Mouse (Mus musculus) gastrocnemius, adult 8-10 months (tissue): ENCODE results near the gene Kcnh2. TPM values are rescaled to one million over a fixed set of nuclear protein-coding genes. Genes with fewer than 3 reads are reported as not detected.
"Not testable (repeated sequence)": the region's sequence is repeated elsewhere in the genome, so short reads cannot be mapped to it uniquely, and the experiment has no call there.

Experiments used
- DNase-seq, 2 experiments: peaks; one replicate each; pipeline ENCODE4 v3.0.0; 2022; ENCODE audit warnings: low spot score in 2 of 2
- total RNA-seq, 4 experiments: library from RNA; stranded (reverse); gene quantifications; 2 replicates each; pipeline ENCODE4 v1.2.4; 2022

Kcnh2 gene
- total RNA-seq: 1 to 10 TPM in 2 of 4 experiments, under 1 TPM in 2; 0.54 to 1.8 (median 1.2) TPM

DNA sequence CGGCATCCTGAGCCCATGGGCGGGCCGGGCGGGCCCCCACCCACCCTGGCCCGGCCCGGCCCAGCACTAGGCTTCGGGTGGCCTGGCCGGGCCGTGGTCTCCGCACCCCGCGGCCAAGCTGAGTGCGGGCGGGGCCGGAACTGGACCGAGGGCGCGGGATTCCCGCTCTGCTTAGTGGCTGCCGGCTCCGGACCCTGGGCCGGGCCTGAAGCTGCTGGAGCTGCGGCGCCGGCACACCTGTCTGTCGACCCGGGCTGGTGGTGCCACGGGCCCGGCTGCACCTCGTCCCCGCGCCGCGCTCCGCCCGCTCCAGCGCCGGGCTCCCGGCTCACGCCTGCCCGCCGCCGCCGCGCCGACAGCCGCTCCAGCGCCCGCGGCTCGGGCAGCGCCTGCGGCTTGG lies at the start of gene Kcnh2:
Gene Kcnh2 (minus strand): TSS at position 327 of the 400 bp plus-strand sequence.
- no peak for DNase-seq

DNA sequence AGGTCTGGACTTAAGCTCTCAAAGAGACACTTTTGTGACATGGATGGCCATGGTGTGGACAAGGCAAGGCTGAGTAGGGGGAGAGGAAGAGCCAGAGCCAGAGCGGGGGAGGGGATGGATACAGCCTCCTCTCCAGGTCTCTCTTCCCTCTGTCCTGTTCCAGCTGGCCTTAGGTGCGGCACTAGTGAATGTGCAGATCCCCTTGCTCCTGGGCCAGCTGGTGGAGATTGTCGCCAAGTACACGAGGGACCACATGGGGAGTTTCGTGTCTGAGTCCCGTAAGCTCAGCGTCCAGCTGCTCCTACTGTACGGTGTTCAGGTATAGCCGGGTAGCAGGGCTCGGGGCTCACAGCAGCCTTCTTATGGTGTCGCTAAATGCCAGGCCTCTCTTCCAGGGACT lies 49.0 kb upstream of the Kcnh2 start:
- no peak for DNase-seq

DNA sequence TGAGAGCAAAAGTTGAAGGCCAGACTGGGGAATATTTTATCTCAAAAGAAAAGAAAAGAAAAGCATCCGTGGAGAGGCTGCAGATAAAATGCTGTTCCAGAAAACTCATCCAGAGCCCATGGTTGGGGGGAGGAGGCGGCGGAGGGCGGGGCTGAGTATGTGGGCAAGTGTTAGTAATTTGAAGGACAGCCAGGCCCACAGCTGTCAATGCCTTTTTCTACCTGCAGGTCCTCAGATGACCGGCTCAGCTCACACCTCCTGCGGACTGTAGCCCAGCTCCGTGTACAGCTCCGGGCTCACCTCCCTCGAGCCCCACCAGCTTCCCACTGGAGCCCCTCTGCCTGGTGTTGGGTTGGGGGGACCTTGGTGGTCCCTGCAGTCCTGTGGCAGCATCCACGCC lies 48.3 kb upstream of the Kcnh2 start:
- no peak for DNase-seq

DNA sequence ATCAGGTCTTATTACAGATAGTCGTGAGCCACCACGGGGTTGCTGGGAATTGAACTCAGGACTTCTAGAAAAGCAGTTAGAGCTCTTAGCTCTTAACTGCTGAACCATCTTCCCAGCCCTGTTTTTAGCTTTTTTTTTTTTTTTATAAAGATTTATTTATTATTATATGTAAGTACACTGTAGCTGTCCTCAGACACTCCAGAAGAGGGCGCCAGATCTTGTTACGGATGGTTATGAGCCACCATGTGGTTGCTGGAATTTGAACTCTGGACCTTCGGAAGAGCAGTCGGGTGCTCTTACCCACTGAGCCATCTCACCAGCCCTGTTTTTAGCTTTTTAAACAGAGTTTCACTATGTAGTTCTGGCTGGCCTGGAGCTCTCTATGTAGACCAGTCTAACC lies 44.9 kb upstream of the Kcnh2 start:
- DNase-seq: not testable (repeated sequence)

DNA sequence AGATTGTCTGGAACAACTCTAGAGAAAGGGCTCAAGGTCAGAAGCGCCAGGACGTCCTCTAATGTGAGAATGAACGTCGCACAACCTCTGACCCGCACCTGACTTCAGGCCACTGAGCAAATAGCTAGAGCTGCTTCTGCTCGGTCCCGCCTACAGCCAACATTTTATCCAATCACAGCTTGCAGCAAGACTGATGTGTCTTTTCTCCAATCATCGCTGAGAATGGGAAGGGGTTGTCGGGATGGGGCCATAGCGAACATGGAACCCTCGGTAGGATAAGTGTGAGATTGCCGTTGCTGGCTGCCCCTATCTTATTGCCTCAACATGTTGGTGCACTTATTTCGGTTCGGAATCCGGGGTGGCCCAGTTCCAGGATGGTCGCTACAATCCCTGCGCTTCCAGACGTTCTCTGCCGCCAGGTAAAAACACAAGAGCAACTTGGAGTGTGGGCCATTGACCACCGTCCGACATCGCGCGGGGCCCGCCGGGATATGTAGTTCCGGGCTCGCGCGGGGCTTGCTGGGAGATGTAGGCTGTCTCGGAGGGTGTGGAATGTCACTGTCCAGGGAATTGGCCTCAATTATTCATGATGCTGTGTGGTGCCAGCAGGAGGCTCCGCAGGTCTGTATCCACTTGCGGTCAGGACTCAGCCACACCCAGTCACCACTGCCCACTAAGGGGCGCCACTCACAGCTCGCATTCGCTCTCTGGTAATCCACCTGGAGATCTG lies 42.9 kb upstream of the Kcnh2 start:
- peak; percentile 90 to 94 for DNase-seq

DNA sequence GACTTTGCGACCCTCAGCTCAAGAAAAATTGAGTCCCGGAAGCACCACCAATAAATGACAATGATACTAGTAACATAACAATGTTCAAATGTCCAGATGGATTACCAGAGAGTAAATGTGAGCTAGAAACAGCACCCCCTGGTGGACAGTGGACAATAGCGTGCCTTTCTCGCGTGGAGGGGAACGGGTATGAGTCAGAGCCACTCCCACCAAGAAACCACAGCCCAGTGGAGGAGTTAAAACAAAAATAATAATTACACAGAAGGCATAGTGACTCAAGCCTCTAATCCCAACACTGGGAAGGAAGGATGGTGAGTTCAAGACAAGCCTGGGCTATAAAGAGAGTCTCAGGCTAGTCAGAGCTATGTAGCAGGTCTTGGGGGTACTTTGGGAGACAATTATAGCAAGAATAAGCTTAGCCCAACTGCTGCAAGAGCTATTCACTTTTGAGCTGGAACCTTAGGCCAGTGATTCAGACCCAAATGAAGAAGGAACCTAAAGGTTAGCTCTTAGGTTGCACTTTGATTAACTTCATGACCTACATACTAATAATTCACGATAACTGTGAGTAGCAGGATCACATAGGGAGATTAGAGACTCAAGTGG lies 42.1 kb upstream of the Kcnh2 start, which contains the start of gene Abcb8:
Gene Abcb8 (plus strand): TSS at position 272 of the 606 bp plus-strand sequence.
- peak; percentile 61 to 62 for DNase-seq

DNA sequence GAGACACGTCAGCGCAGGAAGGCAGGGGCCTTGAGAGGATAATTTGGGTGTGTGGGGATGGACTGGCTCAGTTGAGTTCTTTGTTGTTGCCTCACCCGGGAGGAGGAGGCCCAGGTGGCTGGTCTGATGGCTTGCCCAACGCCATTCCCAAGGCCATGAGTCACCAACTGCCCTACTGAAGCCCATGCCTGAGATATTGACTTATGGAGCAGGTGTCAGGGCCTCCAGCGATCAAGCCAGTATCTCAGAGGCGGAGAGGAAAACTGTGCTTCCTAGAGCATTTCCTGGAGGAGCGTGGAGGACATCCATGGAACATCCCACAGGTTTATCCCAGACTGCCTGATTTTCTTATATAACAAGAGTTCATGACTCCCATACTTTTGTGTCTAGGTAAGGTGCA lies 41.3 kb upstream of the Kcnh2 start:
- no peak for DNase-seq

DNA sequence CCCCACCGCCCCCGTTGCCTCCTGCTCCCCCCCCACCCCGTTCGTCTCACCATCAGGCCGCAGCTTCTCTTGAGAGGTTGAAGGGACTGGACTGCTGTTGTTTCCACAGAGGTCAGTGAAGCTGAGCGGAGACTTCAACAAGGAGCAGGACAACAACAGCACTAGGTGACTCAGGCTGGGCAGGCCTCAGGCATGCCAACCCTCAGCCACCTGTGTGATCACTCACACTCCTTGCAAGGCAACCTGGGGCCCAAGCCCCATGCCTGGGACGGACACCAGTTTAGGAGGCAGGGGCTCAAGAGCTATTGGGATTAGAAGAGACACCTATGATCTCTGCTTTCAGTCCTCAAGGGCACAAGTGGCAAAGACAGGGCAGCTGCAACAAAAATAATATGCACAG lies 40.5 kb upstream of the Kcnh2 start, which contains the start of gene Atg9b:
Gene Atg9b (minus strand): TSS at position 280 of the 400 bp plus-strand sequence.
- DNase-seq: no peak

DNA sequence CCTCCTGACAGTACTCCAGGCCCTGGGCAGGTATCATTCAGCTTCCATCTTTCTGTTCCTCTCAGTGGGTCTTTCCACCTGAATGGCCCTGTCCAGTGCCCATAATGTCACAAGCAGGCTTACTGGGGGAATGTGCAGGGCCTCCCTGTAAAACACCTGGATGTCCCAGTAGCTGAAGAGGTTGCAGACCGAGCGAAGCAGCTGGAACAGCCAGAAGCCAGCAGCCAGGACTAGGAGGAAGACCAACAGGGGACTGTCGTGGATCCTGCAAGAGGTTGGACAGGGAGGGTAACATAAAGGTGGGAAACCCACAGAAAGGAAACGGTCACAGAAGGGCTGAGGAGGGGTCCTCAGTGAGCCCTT lies 38.2 kb upstream of the Kcnh2 start:
- no peak for DNase-seq

DNA sequence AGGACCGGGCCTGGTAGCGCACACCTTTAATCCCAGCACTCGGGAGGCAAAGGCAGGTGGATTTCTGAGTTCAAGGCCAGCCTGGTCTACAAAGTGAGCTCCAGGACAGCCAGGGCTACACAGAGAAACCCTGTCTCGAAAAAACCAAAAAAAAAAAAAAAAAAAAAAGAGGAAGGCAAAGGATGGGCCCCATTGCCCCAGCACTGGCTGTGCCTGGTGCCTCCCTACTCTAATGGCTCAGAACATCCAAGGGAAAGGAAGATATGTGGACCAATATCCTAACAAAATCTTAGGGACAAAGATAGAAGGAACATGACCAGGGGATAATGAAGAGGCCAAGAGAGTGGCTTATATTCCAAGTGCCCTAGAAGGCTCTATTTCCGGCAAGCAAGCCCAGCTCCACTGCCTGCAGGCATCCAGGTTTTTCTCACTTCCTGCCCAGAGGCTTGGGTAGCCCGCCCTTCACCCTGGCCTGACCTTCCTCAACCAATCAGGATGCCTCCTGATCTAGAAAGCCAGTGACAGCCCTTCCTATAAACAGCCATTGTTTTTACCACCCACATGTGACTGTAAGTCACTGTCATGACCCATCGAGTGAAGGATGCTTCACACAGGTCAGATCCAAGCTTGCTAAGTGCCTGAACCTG lies 37.7 kb upstream of the Kcnh2 start:
- no peak for DNase-seq

DNA sequence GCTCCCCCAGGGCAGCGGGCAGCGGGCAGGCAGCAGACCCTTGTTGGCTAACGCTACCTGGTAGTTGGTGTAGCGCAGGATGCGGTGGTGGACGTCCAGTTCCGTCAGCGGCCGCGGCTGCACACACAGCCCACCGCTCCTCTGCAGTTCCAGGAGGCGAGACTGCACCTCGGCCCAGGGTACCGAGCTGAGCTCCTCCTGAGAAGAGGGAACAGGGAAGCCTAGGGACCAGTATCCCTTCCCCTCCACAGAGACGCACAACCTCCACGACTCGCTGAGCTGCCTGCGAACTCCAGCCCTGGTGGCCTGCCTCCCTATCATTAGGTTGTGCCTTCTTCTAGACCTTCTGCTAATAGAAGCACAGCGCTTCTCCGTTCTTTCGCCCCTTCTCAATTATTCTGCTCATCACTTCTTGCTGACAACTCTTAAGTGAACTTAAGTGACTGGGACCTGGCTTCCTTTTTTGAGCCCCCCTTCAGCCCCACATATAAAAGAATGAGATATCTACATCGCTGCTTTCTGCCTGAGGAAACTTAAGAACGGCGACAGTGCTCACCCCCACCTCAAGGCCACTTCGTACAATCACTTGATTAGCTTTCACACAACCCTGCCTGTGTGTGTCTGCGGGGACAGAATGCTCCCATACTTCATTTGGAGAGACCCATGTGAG lies 37.0 kb upstream of the Kcnh2 start:
- DNase-seq: no peak

DNA sequence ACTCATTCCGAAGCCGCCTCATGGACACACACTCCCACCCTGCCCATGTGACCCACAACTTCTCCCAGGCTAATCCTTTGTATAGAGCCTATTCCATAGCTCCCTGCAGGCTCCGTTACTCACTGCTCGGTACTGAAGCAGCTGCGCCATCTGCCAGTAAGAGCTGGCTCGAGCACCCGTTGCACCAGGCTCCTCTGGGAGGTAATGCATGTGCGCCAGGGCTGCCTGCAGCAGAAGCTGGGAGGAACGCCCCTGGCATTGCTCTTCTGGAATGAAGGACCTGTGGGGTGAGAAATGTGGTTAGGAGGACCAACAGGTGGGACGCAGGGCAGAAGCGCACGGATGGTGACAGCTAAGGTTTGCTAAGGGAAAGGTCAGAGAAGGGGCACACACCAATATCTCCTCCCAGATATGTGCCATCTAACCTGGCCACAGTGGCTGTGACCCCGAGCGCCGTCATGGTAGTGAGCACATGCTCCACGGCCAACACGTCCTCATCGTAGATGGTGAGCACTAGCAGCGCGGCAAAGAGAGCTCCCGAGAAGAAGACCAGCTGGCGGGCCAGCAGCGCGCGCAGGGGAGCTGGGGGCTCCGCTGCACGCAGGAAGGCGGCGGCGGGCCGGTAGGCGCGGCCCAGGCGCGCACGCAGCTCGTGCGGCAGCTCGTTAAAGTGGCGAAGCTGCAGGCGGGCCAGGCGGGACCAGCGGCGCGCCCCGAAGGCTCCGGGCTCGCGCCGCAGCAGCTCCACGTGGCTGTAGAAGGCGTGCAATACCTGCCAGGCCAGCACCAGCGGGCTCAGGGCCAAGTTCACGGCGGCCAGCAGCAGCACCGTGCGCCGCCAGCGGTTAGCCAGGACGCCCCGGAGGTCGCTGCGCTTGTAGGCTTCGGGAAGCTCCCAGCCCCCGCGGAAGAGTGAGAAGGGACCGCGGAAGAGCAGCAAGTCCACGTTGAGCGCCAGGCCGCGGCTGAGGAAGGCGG lies 36.1 kb upstream of the Kcnh2 start:
- peak in 1 of 2 experiments; percentile 47 for DNase-seq

DNA sequence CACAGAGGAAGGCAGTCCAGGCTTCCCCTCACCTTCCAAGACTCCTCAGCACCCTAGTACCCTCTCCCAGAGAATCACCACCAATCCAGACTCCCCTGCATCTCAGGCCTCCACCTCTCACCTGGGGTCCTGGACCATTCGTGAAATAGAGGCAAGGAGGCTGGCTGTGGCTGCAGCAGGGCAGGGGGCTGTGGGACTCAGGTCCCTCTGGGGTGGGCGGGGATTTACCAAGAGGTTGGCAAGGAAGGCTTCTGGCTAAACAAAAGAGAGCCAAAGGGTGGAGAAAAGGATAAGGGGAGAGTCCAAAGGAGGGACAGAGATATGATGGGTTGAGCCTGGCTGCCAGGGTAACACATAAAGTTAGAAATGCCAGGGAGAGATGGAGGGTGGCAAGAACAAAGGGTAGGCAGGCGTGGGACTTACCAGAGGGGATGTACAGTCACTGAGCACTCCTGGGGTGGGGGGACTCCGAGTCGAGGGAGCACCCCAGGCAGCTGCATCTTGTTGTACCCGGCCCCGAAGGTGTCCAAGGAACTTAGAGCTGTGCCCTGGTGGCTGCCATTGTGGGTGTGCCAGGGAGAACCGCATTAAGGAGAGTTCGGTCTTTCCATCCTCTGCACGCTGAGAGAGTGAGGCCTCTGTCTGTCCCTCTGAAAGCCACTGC lies 34.6 kb upstream of the Kcnh2 start:
- no peak for DNase-seq

DNA sequence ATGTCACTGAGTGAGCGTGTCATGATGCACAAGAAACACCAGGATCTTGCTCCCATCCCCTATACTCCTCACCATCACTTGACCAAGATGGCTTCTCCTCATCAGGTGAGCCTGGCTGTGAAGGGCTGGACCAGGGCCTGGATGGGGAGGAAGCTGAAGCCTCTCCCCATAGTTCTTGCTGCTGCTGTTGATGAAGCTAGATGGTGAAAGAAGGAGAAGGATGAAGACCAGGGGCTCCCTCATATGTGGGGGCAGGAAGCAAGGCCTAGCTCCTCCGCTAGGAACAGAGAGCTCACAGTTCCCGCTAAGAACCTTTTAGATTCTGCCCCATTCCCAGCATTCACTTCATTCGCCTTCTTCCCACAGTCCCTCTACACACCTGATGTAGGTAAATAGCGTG lies 34.0 kb upstream of the Kcnh2 start:
- DNase-seq: no peak

DNA sequence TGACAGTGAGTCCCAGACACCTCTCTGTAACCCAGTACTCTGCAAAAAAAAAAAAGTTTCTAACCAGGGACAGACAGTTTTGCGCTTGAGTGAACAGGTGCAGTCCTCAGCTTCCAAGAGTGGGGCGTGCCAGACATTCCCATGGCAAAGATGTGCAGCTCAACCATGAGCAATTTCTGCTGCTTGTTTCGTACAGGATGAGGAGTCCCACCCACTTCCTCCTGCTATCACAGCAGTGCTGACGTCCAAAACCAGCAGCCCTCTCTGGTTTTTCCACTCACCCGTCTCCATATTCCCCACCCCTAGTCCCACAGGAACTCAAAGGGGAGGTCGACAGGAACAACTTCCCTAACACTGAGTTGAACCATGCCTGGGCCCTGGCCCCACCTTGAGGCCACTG lies 33.0 kb upstream of the Kcnh2 start:
- no peak for DNase-seq

DNA sequence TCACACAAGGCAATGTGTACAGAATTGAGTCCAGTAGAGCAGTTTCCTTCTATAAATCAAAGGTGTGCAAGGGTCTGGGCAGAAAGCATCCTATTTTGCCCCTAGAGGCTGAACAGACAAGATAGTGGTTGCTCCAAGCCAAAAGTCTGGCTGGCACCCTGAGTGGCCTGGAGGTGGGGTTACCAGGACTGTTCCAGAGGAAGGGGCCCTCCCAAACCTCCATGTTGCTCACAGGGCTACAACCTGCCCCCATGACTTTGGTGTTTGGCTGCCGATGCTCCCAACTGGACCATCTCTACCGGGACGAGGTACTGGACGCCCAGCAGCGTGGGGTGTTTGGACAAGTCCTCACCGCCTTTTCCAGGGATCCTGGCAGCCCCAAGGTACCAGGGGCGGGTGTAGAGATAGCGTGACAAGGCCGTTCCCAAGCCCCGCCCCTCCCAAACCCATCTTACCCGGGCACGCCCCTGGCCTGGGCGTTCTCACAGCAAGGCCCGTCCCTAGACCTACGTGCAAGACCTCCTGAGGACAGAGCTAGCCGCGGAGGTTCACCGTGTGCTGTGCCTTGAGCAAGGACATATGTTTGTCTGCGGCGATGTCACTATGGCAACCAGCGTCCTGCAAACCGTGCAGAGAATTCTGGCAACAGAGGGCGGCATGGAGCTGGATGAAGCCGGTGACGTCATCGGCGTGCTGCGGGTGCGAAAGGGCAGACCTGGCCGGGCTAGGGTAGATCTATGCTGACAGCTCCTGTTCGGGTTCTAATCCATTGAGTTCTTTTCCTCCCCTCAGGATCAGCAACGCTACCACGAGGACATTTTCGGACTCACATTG lies 31.8 kb upstream of the Kcnh2 start:
- peak; percentile 78 to 81 for DNase-seq

DNA sequence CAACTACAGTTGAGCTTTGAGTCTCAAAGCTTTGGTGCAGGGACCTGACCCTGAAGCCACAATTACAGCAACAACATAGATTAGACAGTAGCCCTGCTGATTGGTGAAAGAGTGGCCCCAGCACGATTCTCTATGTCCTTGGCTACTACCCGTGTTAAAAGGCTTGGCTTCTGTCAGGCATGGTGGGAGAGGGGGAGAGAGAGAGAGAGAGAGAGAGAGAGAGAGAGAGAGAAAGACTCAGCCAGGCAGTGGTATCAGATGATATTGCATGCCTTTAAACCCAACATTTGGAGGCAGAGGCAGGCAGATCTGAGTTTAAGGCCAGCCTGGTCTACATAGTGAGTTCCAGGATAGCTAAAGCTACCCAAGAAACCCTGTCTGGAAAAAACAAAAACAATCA lies 30.6 kb upstream of the Kcnh2 start:
- DNase-seq: no peak

DNA sequence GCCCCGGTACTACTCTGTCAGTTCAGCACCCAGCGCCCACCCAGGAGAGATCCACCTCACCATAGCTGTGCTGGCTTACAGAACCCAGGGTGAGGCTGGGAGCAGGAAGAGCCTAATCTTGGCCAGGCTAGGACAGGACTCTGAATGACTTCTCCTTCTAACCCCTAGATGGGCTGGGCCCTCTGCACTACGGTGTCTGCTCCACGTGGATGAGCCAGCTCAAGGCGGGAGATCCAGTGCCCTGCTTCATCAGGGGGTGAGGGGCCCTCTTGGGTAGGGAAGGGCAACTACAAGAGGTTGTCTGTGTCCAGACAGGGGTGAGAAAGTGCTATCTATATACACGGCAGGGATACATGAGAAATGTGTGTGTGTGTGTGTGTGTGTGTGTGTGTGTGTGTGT lies 30.1 kb upstream of the Kcnh2 start:
- no peak for DNase-seq

DNA sequence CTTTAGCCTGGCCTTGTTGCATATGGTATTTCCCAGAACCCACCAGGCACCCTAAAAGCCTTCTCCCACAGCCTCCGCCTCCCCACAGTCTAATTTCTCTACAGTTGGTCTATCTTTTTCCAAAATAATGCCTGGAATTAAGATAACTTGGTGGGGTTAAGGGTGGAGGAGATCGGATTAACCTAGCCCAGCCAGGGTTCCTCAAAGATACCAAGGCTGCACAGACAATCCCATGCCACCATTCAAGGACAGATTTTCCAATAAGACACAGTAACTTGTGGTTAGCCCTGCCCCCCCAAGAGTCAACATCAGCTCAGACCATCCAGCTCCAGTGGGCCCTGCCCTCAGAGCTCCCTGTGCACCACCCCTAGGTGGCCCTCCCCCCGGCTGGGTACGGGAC lies 29.1 kb upstream of the Kcnh2 start:
- no peak for DNase-seq
